Mouse (Mus musculus) lung, embryonic 16.5 days (tissue): ENCODE measurements around the gene P3h2. TPM values are rescaled to one million over a fixed set of nuclear protein-coding genes. Genes with fewer than 3 reads are reported as not detected.
A peak's percentile ranks its signal among the peaks of the same experiment; 100 is the strongest.

Source experiments
- ATAC-seq: fragments of 200-750 bp; cut with Nextera tagmentation; 2 replicates; pipeline ENCODE4 v1.8.0; 2017; ENCODE audit warnings: low read depth, mild to moderate bottlenecking, moderate library complexity
- H3K27ac ChIP-seq: fragments of 300-500 bp; sonication (generic); 2 replicates; pipeline ENCODE4 v1.5.1; 2014; ENCODE audit warnings: mild to moderate bottlenecking, control low read depth, low read length
- H3K27me3 ChIP-seq: fragments of 300-500 bp; sonication (generic); 2 replicates; pipeline ENCODE4 v1.6.1; 2014; ENCODE audit warnings: low read depth, low read length, mixed read lengths; ENCODE audit not compliant: control insufficient read depth, insufficient read depth
- H3K36me3 ChIP-seq: fragments of 300-500 bp; sonication (generic); 2 replicates; pipeline ENCODE4 v1.6.1; 2014; ENCODE audit warnings: low read length; ENCODE audit not compliant: control insufficient read depth, insufficient read depth
- H3K4me1 ChIP-seq: fragments of 300-500 bp; sonication (generic); replicated peaks from 2 replicates; pipeline ENCODE4 v1.6.1; 2014; ENCODE audit warnings: low read length, mixed read lengths; ENCODE audit not compliant: control insufficient read depth, insufficient read depth
- H3K4me2 ChIP-seq: fragments of 300-500 bp; sonication (generic); 2 replicates; pipeline ENCODE4 v1.6.1; 2014; ENCODE audit warnings: low read depth, low read length, control low read depth
- H3K4me3 ChIP-seq: fragments of 300-500 bp; sonication (generic); 2 replicates; pipeline ENCODE4 v1.5.1; 2014; ENCODE audit warnings: mild to moderate bottlenecking, low read length, control low read depth
- H3K9ac ChIP-seq: fragments of 300-500 bp; sonication (generic); 2 replicates; pipeline ENCODE4 v1.6.1; 2014; ENCODE audit warnings: low read length, control low read depth
- H3K9me3 ChIP-seq: fragments of 300-500 bp; sonication (generic); 2 replicates; pipeline ENCODE4 v1.6.1; 2016; ENCODE audit warnings: low read length; ENCODE audit not compliant: control insufficient read depth
- WGBS: fragments of 180-500 bp; shearing (Covaris S2); extraction: QIAGEN DNeasy Blood & Tissue Kit; methylation state at CpG from one replicate; pipeline ENCODE4 v1.1.7; 2014; 5-methylcytosine and 5-hydroxymethylcytosine counted together
- polyA plus RNA-seq: library from polyadenylated mRNA; unstranded; fragments of >200 nt; fragmentation: Nextera tagmentation; extraction: Ambion mirVana; gene quantifications from 2 replicates; pipeline ENCODE4 v1.2.1, GENCODE M21; 2015

P3h2 gene
- 3.1 and 4.0 TPM in 2 replicates for polyA plus RNA-seq

DNA sequence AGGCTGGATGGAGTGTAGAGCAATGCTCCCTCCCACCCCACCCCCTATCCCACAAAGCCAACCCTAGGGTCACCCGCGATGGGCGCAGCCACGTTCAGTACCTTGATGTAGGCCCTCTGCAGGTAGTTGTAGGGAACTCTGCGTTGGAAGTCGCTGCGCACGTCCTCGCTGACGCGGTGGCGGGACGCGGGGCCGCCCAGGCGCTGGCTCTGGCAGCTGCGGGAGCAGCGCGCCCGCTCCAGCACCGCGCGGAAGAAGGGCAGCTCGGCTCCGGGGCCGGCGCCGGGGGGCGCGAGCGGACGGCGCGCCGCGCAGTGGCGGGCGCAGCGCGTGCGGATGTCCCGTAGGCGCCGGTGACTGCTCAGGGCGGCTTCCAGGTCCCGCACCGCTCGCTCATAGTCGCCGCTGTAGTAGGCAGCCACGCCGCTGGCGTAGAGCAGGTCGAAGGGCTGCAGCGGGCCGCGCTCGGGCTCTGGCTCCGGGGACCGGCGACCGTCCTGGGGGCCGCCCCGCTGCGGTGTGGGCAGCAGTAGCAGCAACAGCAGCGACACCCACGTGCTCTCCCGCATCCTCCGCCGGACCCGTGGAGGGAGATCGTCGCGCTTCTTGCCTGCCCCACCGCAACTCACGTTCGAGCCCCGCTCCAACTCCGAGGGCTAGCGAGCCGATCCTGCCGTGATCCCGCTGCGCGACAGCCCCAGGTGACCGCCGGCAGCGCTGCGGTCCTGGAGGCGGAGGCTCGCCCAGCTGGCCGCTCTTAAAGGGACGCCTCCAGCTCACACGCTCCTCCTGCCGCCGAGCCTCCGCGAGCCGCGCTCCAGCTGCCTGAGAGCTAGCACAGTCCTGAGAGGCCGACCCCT lies at the start of gene P3h2:
Gene P3h2, minus strand, starts transcription at position 670 of the 860 bp plus-strand sequence.
- no peaks in the 10 kb centered on the region for H3K27me3 ChIP-seq
- no peaks in the 10 kb centered on the region for H3K36me3 ChIP-seq
- peak; percentile 95 for ATAC-seq
- H3K9me3 ChIP-seq: no peaks in the 10 kb centered on the region
- peak within 1 kb of the TSS; percentile 89 for H3K4me2 ChIP-seq
- under 1% methylated on average over 97 of the region's 101 CpGs for WGBS
- H3K4me3 ChIP-seq: peak within 1 kb of the TSS; percentile 79
- peak within 1 kb of the TSS; percentile 90 for H3K27ac ChIP-seq
- H3K4me1 ChIP-seq: peaks cover 28% of the 10 kb centered on the region
- H3K9ac ChIP-seq: peak within 1 kb of the TSS; percentile 81

DNA sequence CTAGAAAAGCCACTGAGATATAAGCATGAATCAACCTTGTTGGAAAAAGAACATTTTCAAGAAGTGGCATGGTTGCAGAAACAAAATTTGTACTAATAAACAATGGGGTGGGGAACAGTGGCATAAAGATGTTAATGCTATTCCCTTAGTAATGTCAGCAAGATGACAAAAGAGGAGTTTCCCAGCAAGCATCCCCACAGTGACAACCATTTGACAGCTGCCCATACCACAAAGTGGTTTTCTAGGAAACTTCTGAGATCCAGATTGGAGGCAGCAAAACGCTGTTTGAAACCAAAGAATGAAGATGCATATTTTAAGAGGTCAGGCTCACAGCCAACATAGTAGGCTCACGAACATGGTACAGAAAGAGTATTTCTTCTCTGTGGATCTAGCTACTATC lies 46.7 kb upstream of the P3h2 start:
- 89% methylated on average over 2 of the region's 2 CpGs for WGBS

DNA sequence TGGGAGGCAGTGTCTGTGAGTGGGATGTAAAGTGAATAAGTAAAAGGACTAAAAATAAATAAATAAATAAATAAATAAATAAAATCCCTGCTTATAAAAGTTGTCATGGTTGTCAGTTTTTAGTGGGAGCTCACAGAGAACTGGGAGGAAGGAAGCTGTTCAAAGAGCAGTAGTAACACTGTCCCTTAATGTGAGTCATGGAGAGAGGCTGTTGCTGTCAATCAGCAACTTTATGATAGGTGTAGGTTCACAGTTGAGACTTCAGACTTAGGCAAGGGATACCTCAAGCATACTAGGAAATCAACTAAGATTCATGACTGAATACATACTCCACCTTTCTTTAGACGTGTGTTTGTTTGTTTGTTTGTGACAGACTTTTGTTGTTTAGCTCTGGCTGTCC lies 45.4 kb upstream of the P3h2 start:
- no peak overlapping the region for H3K4me3 ChIP-seq
- no peaks in the 10 kb centered on the region for H3K36me3 ChIP-seq
- ATAC-seq: no peak
- no peak overlapping the region for H3K4me2 ChIP-seq
- no peaks in the 10 kb centered on the region for H3K27me3 ChIP-seq
- H3K9ac ChIP-seq: no peak overlapping the region
- H3K9me3 ChIP-seq: no peaks in the 10 kb centered on the region
- no peaks in the 10 kb centered on the region for H3K4me1 ChIP-seq
- WGBS: 63% methylated on average over 1 of the region's 1 CpGs
- H3K27ac ChIP-seq: no peak overlapping the region

More for the DNA sequence above, 46.7 kb upstream of the P3h2 start:
- H3K36me3 ChIP-seq: no peaks in the 10 kb centered on the region
- H3K4me3 ChIP-seq: no peak overlapping the region
- no peak overlapping the region for H3K9ac ChIP-seq
- no peaks in the 10 kb centered on the region for H3K4me1 ChIP-seq
- no peaks in the 10 kb centered on the region for H3K9me3 ChIP-seq
- H3K4me2 ChIP-seq: no peak overlapping the region
- H3K27me3 ChIP-seq: no peaks in the 10 kb centered on the region
- H3K27ac ChIP-seq: no peak overlapping the region
- ATAC-seq: no peak

DNA sequence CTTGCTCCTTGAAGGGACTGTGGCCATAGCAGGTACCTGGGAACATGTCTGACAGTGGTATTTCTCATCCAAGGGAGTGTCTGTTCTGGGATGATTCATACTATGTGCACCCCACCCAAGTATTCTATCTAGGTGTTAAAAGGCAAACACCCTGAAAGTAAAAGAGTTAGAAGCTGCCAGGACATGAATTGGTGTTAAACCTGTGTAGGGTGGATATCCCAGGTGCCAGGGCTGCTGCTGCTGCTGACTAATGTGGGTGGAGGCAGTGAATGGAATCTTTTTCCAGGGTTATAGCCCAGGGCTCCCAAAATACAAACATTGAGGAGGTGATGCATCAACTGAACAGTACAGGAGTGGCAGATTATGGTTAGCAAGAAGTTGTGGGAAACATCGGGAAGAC lies 41.3 kb upstream of the P3h2 start:
- Histone ChIP-seq H3K27me3 (no peaks in the 10 kb centered on the region), H3K36me3 (no peaks in the 10 kb centered on the region), H3K9ac (no peak overlapping the region), H3K9me3 (no peaks in the 10 kb centered on the region), H3K4me2 (no peak overlapping the region), H3K27ac (no peak overlapping the region), H3K4me1 (no peaks in the 10 kb centered on the region), H3K4me3 (no peak overlapping the region)
- ATAC-seq: no peak
- WGBS: 73% methylated on average over 1 of the region's 1 CpGs

DNA sequence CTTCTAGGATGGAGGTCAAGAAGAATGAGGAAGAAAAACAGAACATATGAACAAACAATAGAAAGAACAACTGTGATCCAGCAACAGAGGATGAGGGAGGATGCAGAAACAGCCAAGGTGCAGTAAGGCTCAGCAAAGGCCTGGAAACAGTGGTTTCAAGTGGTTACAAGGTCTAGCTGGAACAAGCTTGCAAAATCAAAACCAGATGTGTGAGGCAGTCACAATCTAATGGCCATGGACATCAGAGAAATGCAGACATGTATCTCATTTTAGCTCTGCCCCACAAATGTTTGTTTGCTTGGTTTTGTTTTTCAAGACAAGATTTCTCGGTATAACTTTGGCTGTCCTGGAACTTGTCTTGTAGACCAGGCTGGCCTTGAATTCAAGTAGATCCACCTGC lies 25.5 kb upstream of the P3h2 start:
- no peaks in the 10 kb centered on the region for H3K4me1 ChIP-seq
- ATAC-seq: no peak
- H3K9ac ChIP-seq: no peak overlapping the region
- no peaks in the 10 kb centered on the region for H3K9me3 ChIP-seq
- no peak overlapping the region for H3K27ac ChIP-seq
- no peaks in the 10 kb centered on the region for H3K36me3 ChIP-seq
- no peak overlapping the region for H3K4me3 ChIP-seq
- 79% methylated on average over 1 of the region's 1 CpGs for WGBS
- no peak overlapping the region for H3K4me2 ChIP-seq
- H3K27me3 ChIP-seq: no peaks in the 10 kb centered on the region

DNA sequence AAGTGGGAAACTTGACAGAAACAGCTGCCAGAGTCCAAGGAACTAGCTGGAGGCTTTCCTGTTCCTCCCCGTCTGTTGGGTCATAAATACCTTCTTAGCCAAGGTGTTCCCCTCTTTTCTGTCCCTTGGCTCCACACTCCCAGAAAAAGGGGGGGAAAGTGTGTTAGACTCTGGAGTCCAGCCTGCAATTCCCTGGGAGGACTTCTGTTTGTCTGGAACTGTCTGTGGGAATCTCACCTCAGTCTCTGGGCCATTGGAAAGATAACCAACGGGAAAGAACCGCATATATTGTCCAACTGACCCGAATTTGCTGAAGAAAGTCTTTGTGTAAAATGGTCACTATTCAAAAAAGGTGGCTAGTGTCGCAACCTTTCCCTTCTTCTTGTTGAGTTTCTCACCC lies 1.0 kb upstream of the P3h2 start:
- no peak overlapping the region for H3K4me3 ChIP-seq
- no peak overlapping the region for H3K9ac ChIP-seq
- H3K4me2 ChIP-seq: peak overlapping the region; percentile 89; the same call in 1 of the 2 replicates
- 60% methylated on average over 5 of the region's 5 CpGs for WGBS
- H3K36me3 ChIP-seq: no peaks in the 10 kb centered on the region
- H3K27me3 ChIP-seq: no peaks in the 10 kb centered on the region
- H3K9me3 ChIP-seq: no peaks in the 10 kb centered on the region
- peak overlapping the region; percentile 90 for H3K27ac ChIP-seq
- ATAC-seq: no peak
- peaks cover 25% of the 10 kb centered on the region for H3K4me1 ChIP-seq

DNA sequence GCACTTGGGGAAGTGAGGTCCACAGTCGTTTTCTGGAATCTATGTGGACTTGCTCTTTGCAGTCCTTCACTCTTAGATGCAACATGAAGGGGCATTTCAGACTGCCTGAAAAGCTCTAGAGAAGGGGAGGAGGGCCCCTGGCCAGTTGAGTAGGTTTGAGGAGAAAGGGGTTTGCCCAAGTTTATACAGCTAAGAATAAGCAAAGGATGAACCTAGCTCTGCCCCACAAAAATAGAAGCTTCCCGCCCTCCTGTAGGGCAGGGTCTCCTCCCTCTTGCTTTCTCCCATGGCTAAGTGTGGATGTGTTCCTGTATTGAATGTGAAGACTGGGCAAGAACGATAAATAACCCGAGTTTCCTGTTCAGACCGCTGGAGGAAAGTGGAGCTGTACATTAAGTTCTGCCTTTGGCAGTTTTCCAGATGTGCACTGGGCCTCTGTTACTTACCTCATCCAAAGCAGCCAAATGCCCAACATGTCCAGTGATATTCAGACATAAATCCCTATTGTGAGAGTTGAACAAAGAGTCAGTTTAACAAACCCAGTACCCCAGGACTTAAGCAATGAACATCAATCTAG lies 545 bp upstream of the P3h2 start:
- peak overlapping the region; percentile 81 for H3K9ac ChIP-seq
- H3K4me3 ChIP-seq: peak overlapping the region; percentile 79
- H3K36me3 ChIP-seq: no peaks in the 10 kb centered on the region
- peak overlapping the region; percentile 89 for H3K4me2 ChIP-seq
- ATAC-seq: peak; percentile 64
- 3% methylated on average over 5 of the region's 5 CpGs for WGBS
- H3K27me3 ChIP-seq: no peaks in the 10 kb centered on the region
- H3K4me1 ChIP-seq: peaks cover 27% of the 10 kb centered on the region
- H3K9me3 ChIP-seq: no peaks in the 10 kb centered on the region
- H3K27ac ChIP-seq: peak overlapping the region; percentile 90

DNA sequence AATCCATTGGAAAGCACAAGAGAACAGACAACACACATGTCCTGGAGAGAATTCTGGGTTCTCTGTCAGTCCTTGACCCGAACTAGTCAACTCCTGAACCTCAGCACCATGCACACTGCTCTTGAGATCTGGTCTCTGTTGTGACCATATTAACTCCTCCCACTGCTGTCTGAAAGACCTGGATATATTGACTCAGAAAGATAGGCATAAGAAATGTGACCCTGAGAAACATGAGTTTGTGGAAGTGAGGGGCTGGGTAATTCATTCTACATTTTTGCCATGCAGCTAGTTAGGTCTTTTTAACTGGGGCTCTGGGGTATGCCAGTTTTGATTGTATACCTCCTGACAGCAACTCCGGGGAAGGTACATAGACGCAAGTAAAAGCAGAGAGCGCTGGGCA lies 1.3 kb downstream of the P3h2 start:
- peak overlapping the region; percentile 89 for H3K4me2 ChIP-seq
- peak overlapping the region; percentile 90; the same call in 1 of the 2 replicates for H3K27ac ChIP-seq
- H3K9ac ChIP-seq: peak overlapping the region; percentile 81
- 19% methylated on average over 4 of the region's 4 CpGs for WGBS
- H3K4me3 ChIP-seq: peak overlapping the region; percentile 79
- no peak for ATAC-seq
- H3K36me3 ChIP-seq: no peaks in the 10 kb centered on the region
- no peaks in the 10 kb centered on the region for H3K9me3 ChIP-seq
- peaks cover 28% of the 10 kb centered on the region for H3K4me1 ChIP-seq
- no peaks in the 10 kb centered on the region for H3K27me3 ChIP-seq

DNA sequence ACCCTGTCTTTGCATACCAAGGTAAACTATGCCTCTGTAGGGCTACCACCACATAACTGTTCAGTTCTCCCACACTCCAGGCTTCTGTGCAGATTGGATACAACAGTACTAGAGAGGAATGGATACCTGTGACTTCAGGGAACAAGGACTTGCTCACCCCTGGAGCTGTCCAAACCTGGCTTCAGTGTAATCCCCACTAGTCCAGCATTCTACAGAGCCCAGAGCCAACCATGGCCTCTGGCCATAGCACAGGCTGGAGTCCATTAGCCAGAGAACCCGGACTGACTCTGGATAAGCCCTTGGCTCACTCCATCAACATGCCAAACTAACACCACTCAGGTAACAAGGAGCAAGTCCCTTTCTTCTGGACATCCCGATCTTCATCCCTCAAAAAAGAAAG lies 2.7 kb downstream of the P3h2 start:
- H3K9ac ChIP-seq: no peak overlapping the region
- WGBS: 73% methylated on average over 2 of the region's 2 CpGs
- no peaks in the 10 kb centered on the region for H3K27me3 ChIP-seq
- no peak overlapping the region for H3K4me3 ChIP-seq
- no peak overlapping the region for H3K27ac ChIP-seq
- no peaks in the 10 kb centered on the region for H3K9me3 ChIP-seq
- H3K36me3 ChIP-seq: no peaks in the 10 kb centered on the region
- peaks cover 28% of the 10 kb centered on the region for H3K4me1 ChIP-seq
- ATAC-seq: no peak
- no peak overlapping the region for H3K4me2 ChIP-seq
